Mouse (Mus musculus) ES-Bruce4 (cell line): ENCODE results near the gene Prdm11. TPM values are rescaled to one million over a fixed set of nuclear protein-coding genes. Genes with fewer than 3 reads are reported as not detected.

Experiments
- H3K27ac ChIP-seq: 2 replicates; pipeline ENCODE4 v1.5.1; 2012; ENCODE audit warnings: low read length, inconsistent platforms; ENCODE audit not compliant: insufficient read depth
- H3K27me3 ChIP-seq: 2 replicates; pipeline ENCODE4 v1.6.1; 2012; ENCODE audit warnings: mild to moderate bottlenecking, low read length, inconsistent platforms; ENCODE audit not compliant: control insufficient read depth, poor library complexity, insufficient read depth, severe bottlenecking
- H3K36me3 ChIP-seq: 2 replicates; pipeline ENCODE4 v1.6.1; 2012; ENCODE audit warnings: inconsistent platforms, mild to moderate bottlenecking, low read length, moderate library complexity; ENCODE audit not compliant: control insufficient read depth, poor library complexity, insufficient read depth, severe bottlenecking
- H3K4me1 ChIP-seq: one replicate; pipeline ENCODE4 v1.8.1; 2011; ENCODE audit warnings: low read length; ENCODE audit not compliant: control insufficient read depth, insufficient read depth
- H3K4me3 ChIP-seq: 2 replicates; pipeline ENCODE4 v1.5.1; 2011; ENCODE audit warnings: low read depth, mild to moderate bottlenecking, low read length
- H3K9ac ChIP-seq: 2 replicates; pipeline ENCODE4 v1.6.1; 2012; ENCODE audit warnings: low read depth, mild to moderate bottlenecking, inconsistent platforms; ENCODE audit not compliant: poor library complexity, severe bottlenecking
- H3K9me3 ChIP-seq: replicated peaks from 2 replicates; pipeline ENCODE4 v1.6.1; 2012; ENCODE audit warnings: mild to moderate bottlenecking, low read length, inconsistent platforms; ENCODE audit not compliant: control insufficient read depth, poor library complexity, insufficient read depth, severe bottlenecking
- CTCF ChIP-seq: IDR thresholded peaks from one replicate; pipeline ENCODE4 v1.8.1; 2011; ENCODE audit warnings: low read depth, low read length
- EP300 ChIP-seq: IDR thresholded peaks from 2 replicates; pipeline ENCODE4 v1.6.1; 2011; ENCODE audit warnings: low read depth, low read length; ENCODE audit not compliant: insufficient read depth
- POLR2A ChIP-seq: IDR thresholded peaks from one replicate; pipeline ENCODE4 v1.8.1; 2011; ENCODE audit warnings: low read length; ENCODE audit not compliant: insufficient read depth
- polyA plus RNA-seq: library from polyadenylated mRNA; stranded (reverse); fragments of >200 nt; gene quantifications from 2 replicates; pipeline ENCODE4 v1.2.4, GENCODE M21; 2011; ENCODE audit warnings: low read depth; ENCODE audit not compliant: missing spikeins, insufficient read depth, insufficient read length

The Prdm11 gene
- polyA plus RNA-seq, 1 experiment = 2.1 TPM

- H3K4me3 ChIP-seq = no peak overlapping the region
- TF ChIP-seq EP300 (no peak), POLR2A (no peak)
- H3K27ac ChIP-seq = no peak overlapping the region
These were observed 112.6 kb downstream of the Prdm11 start for GRCm38 (mm10) chr2:92933379-92933778.

GRCm38 (mm10) chr2:92931061-92931460 is 114.9 kb downstream of the Prdm11 start:
- Histone ChIP-seq H3K36me3 (no peaks in the 10 kb centered on the region), H3K9ac (no peak overlapping the region), H3K27ac (no peak overlapping the region), H3K9me3 (no peaks in the 10 kb centered on the region), H3K4me3 (no peak overlapping the region), H3K4me1 (peaks cover 4% of the 10 kb centered on the region), H3K27me3 (no peaks in the 10 kb centered on the region)
- TF ChIP-seq CTCF (no peak), POLR2A (no peak), EP300 (no peak)

More at GRCm38 (mm10) chr2:92933379-92933778, 112.6 kb downstream of the Prdm11 start:
- no peaks in the 10 kb centered on the region for H3K36me3 ChIP-seq
- H3K9ac ChIP-seq = no peak overlapping the region
- H3K9me3 ChIP-seq = no peaks in the 10 kb centered on the region
- H3K27me3 ChIP-seq = no peaks in the 10 kb centered on the region
- peaks cover 4% of the 10 kb centered on the region for H3K4me1 ChIP-seq

- no peak overlapping the region for H3K4me3 ChIP-seq
- H3K9ac ChIP-seq = no peak overlapping the region
- no peaks in the 10 kb centered on the region for H3K27me3 ChIP-seq
- no peak overlapping the region for H3K27ac ChIP-seq
- no peaks in the 10 kb centered on the region for H3K36me3 ChIP-seq
- TF ChIP-seq EP300 (no peak), POLR2A (no peak), CTCF (no peak)
- no peaks in the 10 kb centered on the region for H3K9me3 ChIP-seq
- H3K4me1 ChIP-seq = no peaks in the 10 kb centered on the region
These were observed 116.3 kb downstream of the Prdm11 start for GRCm38 (mm10) chr2:92929696-92930095.

GRCm38 (mm10) chr2:92924677-92925259 is 121.2 kb downstream of the Prdm11 start:
- no peaks in the 10 kb centered on the region for H3K9me3 ChIP-seq
- no peaks in the 10 kb centered on the region for H3K36me3 ChIP-seq
- no peaks in the 10 kb centered on the region for H3K27me3 ChIP-seq
- no peak overlapping the region for H3K9ac ChIP-seq
- TF ChIP-seq CTCF (no peak), POLR2A (no peak), EP300 (no peak)
- no peaks in the 10 kb centered on the region for H3K4me1 ChIP-seq
- H3K27ac ChIP-seq = no peak overlapping the region
- H3K4me3 ChIP-seq = no peak overlapping the region

- H3K4me3 ChIP-seq = no peak overlapping the region
- H3K9me3 ChIP-seq = no peaks in the 10 kb centered on the region
- no peaks in the 10 kb centered on the region for H3K27me3 ChIP-seq
- no peak for TF ChIP-seq CTCF
- TF ChIP-seq POLR2A = no peak
- no peak for TF ChIP-seq EP300
- no peak overlapping the region for H3K9ac ChIP-seq
- no peak overlapping the region for H3K27ac ChIP-seq
- H3K4me1 ChIP-seq = peaks cover 2% of the 10 kb centered on the region
- H3K36me3 ChIP-seq = no peaks in the 10 kb centered on the region
These were observed 125.3 kb downstream of the Prdm11 start for GRCm38 (mm10) chr2:92920709-92921108.

- TF ChIP-seq EP300 (no peak), CTCF (no peak), POLR2A (no peak)
- Histone ChIP-seq H3K9me3 (no peaks in the 10 kb centered on the region), H3K4me3 (no peak overlapping the region), H3K27ac (no peak overlapping the region), H3K4me1 (peaks cover 2% of the 10 kb centered on the region), H3K9ac (no peak overlapping the region), H3K27me3 (no peaks in the 10 kb centered on the region), H3K36me3 (no peaks in the 10 kb centered on the region)
These were observed 128.4 kb downstream of the Prdm11 start for GRCm38 (mm10) chr2:92917405-92918142.
